Comparison of ENCODE assay signal across 8 mouse cellular contexts in the genomic region with DNA sequence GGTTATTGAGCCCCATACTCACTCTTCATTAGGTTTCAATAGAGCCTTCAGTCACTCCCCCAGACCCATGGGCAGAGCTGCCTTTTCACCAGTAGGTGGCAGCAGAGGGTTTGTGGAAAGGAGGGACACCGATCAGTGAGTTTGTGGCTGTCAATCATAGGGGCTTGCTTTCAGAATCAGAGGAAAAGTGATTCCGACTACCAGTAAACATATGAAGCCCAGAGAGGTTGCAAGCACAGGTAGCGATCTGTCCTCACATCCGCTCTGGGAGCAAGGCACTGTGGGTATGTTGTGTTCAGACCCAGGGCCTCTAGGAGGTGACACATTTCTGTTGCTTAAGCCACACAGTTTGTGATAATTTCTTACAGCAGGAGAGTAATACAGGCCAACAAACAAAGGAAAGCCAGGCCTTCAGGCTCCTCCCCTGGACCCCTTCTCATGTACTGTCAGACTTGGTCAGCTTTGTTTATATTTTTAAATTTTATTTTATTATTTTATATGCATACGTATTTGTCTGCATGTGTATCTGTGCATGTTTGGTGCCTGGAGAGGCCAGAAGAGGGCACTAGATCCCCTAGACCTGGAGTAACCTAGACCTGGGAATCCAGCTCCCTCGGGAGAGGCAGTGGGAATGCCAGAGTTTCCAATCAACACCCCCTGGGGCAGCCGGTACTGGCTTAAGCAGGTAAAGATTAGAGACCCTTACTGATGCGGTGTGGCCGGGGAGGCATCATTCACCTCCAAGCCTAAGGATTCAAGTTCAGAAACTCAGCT. TPM values are rescaled to one million over a fixed set of nuclear protein-coding genes. Genes with fewer than 3 reads are reported as not detected.
DNase-seq lines count a peak whose midpoint lies in the region; ATAC-seq and TF ChIP-seq lines count a peak whose summit lies in the region.

No protein-coding gene starts in this region.

- peak; percentile 74; the same call in 1 of the 2 replicates for ATAC-seq in embryonic facial prominence, embryonic 13.5 days (ENCODE audit: insufficient number of reproducible peaks, insufficient read depth, low FRiP score, low TSS enrichment, low read depth)
- ATAC-seq in kidney, embryonic 14.5 days (ENCODE audit: low FRiP score, low TSS enrichment) = peak; percentile 85
- peak; percentile 61; the same call in 1 of the 2 replicates for ATAC-seq in liver, embryonic 11.5 days (replicated peaks; ENCODE audit: low FRiP score)
- peak; percentile 62 for ATAC-seq in monocyte, adult 5-6 weeks (replicated peaks; ENCODE audit: insufficient number of reproducible peaks, low FRiP score, low TSS enrichment, poor library complexity, severe bottlenecking)

- H3K79me3 ChIP-seq in C2C12 (ENCODE audit: low read depth) = no peaks in the 10 kb centered on the region

- H3K9ac ChIP-seq in embryonic facial prominence, embryonic 13.5 days = peak overlapping the region; percentile 52; the same call in 1 of the 2 replicates
- H3K9ac ChIP-seq in kidney, embryonic 14.5 days (ENCODE audit: low read depth, low read length) = 0 out of 2 replicates have a peak overlapping the region, but pooled peaks have one; percentile 7
- no peak overlapping the region for H3K9ac ChIP-seq in liver, embryonic 11.5 days (ENCODE audit: low read depth, low read length)

- no peak overlapping the region for H3ac ChIP-seq in C2C12 (ENCODE audit: control insufficient read depth, insufficient read length, low read depth)

- H3K27ac ChIP-seq in embryonic facial prominence, embryonic 13.5 days = no peak overlapping the region
- peak overlapping the region; percentile 80 for H3K27ac ChIP-seq in heart, embryonic 10.5 days
- no peak overlapping the region for H3K27ac ChIP-seq in kidney, embryonic 14.5 days (ENCODE audit: low read depth, low read length)
- no peak overlapping the region for H3K27ac ChIP-seq in liver, embryonic 11.5 days (ENCODE audit: low read depth, low read length)

- peak; percentile 7 for TF ChIP-seq CTCF in C2C12 (IDR thresholded peaks at IDR 0.05; ENCODE audit: control insufficient read depth, insufficient read depth, insufficient read length)

- no peaks in the 10 kb centered on the region for H3K9me3 ChIP-seq in embryonic facial prominence, embryonic 13.5 days
- H3K9me3 ChIP-seq in heart, embryonic 10.5 days = no peaks in the 10 kb centered on the region
- H3K9me3 ChIP-seq in kidney, embryonic 14.5 days (ENCODE audit: control insufficient read depth, low read length) = no peaks in the 10 kb centered on the region
- H3K9me3 ChIP-seq in liver, embryonic 11.5 days (ENCODE audit: control insufficient read depth, low read length) = no peaks in the 10 kb centered on the region

- peak; percentile 67 for DNase-seq in adrenal gland, postnatal 25 days
- DNase-seq in heart, embryonic 10.5 days (ENCODE audit: low spot score) = peak; percentile 88
- peak; percentile 64 for DNase-seq in liver, embryonic 11.5 days (ENCODE audit: low spot score)
- peak; percentile 17 to 71 for DNase-seq in spleen, postnatal 14 days (ENCODE audit: low spot score in 2 of 2)

- H3K79me2 ChIP-seq in C2C12 (ENCODE audit: control insufficient read depth, insufficient read depth) = no peaks in the 10 kb centered on the region

- H3K36me3 ChIP-seq in C2C12 (ENCODE audit: control insufficient read depth, insufficient read depth) = no peaks in the 10 kb centered on the region
- H3K36me3 ChIP-seq in embryonic facial prominence, embryonic 13.5 days = no peaks in the 10 kb centered on the region
- peaks cover 2% of the 10 kb centered on the region; the same call in 1 of the 2 replicates for H3K36me3 ChIP-seq in heart, embryonic 10.5 days
- no peaks in the 10 kb centered on the region for H3K36me3 ChIP-seq in kidney, embryonic 14.5 days (ENCODE audit: control insufficient read depth, insufficient read depth, low read length)
- no peaks in the 10 kb centered on the region for H3K36me3 ChIP-seq in liver, embryonic 11.5 days (ENCODE audit: control insufficient read depth, insufficient read depth, low read length)

- H3K4me2 ChIP-seq in embryonic facial prominence, embryonic 13.5 days = peak overlapping the region; percentile 61
- peak overlapping the region; percentile 36 for H3K4me2 ChIP-seq in kidney, embryonic 14.5 days (replicated peaks; ENCODE audit: low read depth, low read length)
- peak overlapping the region; percentile 60 for H3K4me2 ChIP-seq in liver, embryonic 11.5 days

- H3K27me3 ChIP-seq in C2C12 (ENCODE audit: control insufficient read depth, insufficient read depth, insufficient read length) = no peaks in the 10 kb centered on the region
- peaks cover 6% of the 10 kb centered on the region; the same call in 1 of the 2 replicates for H3K27me3 ChIP-seq in embryonic facial prominence, embryonic 13.5 days
- no peaks in the 10 kb centered on the region for H3K27me3 ChIP-seq in heart, embryonic 10.5 days (ENCODE audit: insufficient read depth, poor library complexity, severe bottlenecking)
- no peaks in the 10 kb centered on the region for H3K27me3 ChIP-seq in kidney, embryonic 14.5 days (ENCODE audit: control insufficient read depth, insufficient read depth, low read length)
- H3K27me3 ChIP-seq in liver, embryonic 11.5 days (replicated peaks; ENCODE audit: control insufficient read depth, insufficient read depth, low read length) = no peaks in the 10 kb centered on the region

- 4% methylated on average over 9 of the region's 9 CpGs for WGBS in embryonic facial prominence, embryonic 13.5 days
- 4% methylated on average over 9 of the region's 9 CpGs for WGBS in heart, embryonic 10.5 days
- 5% methylated on average over 9 of the region's 9 CpGs for whole genome bisulfite sequencing in kidney, embryonic 14.5 days
- WGBS in liver, embryonic 11.5 days = 11% methylated on average over 9 of the region's 9 CpGs

- peaks cover 3% of the 10 kb centered on the region; the same call in 1 of the 2 replicates for H3K4me1 ChIP-seq in embryonic facial prominence, embryonic 13.5 days
- peaks cover 29% of the 10 kb centered on the region for H3K4me1 ChIP-seq in heart, embryonic 10.5 days
- H3K4me1 ChIP-seq in kidney, embryonic 14.5 days (ENCODE audit: control insufficient read depth, insufficient read depth, low read length) = peaks cover 9% of the 10 kb centered on the region
- H3K4me1 ChIP-seq in liver, embryonic 11.5 days (replicated peaks; ENCODE audit: control insufficient read depth, insufficient read depth, low read length) = no peaks in the 10 kb centered on the region

- H3K4me3 ChIP-seq in C2C12 (ENCODE audit: insufficient read depth, poor library complexity, severe bottlenecking) = no peak overlapping the region
- peak overlapping the region; percentile 35 for H3K4me3 ChIP-seq in embryonic facial prominence, embryonic 13.5 days
- peak overlapping the region; percentile 51 for H3K4me3 ChIP-seq in heart, embryonic 10.5 days
- peak overlapping the region; percentile 26 for H3K4me3 ChIP-seq in kidney, embryonic 14.5 days (ENCODE audit: low read length)
- H3K4me3 ChIP-seq in liver, embryonic 11.5 days (ENCODE audit: low read depth, low read length) = peak overlapping the region; percentile 22

TF ChIP-seq in C2C12, 6 proteins besides CTCF, POLR2A, EP300 and RAD21:
- TF ChIP-seq FOSL1 (IDR thresholded peaks at IDR 0.05; ENCODE audit: insufficient read depth, low read length, poor library complexity, severe bottlenecking) = no peak
- TF ChIP-seq CEBPB (IDR thresholded peaks at IDR 0.05; ENCODE audit: low read depth) = no peak
- no peak for TF ChIP-seq MAX (IDR thresholded peaks at IDR 0.05)
- no peak for TF ChIP-seq MYOG (IDR thresholded peaks at IDR 0.05; ENCODE audit: control insufficient read depth, extremely low read depth, insufficient read length)

RNA-seq across cellular contexts. Expression of gene Fxn, which starts 20.8 kb away (rescaled TPM):
- 34.1 TPM for polyA plus RNA-seq in C2C12 (2012; fragmentation: generic; extraction: Trizol)
- total RNA-seq in adrenal gland, postnatal 25 days (2021) = 17.8 and 18.5 TPM in 2 replicates
- polyA plus RNA-seq in embryonic facial prominence, embryonic 13.5 days (2015; fragmentation: Nextera tagmentation; extraction: Ambion mirVana) = 52.3 and 54.6 TPM in 2 replicates
- polyA plus RNA-seq in heart, embryonic 10.5 days (2016; fragmentation: Nextera tagmentation; extraction: Ambion mirVana) = 71.9 and 73.4 TPM in 2 replicates
- 57.8 and 62.0 TPM in 2 replicates for polyA plus RNA-seq in kidney, embryonic 14.5 days (2014; fragmentation: Nextera tagmentation; extraction: Ambion mirVana)
- polyA plus RNA-seq in liver, embryonic 11.5 days (2014; fragmentation: Nextera tagmentation; extraction: Ambion mirVana) = 82.8 and 91.1 TPM in 2 replicates
- 1.2 to 7.1 TPM (median 4.4 TPM) in 3 replicates for total RNA-seq in monocyte, adult 5-6 weeks (2017)
